In genomic region chr16:72356515-72357357, GRCm38 (mm10) we compare ENCODE assay signal across 9 mouse cellular contexts. TPM values are rescaled to one million over a fixed set of nuclear protein-coding genes. Genes with fewer than 3 reads are reported as not detected.
DNase-seq lines count a peak whose midpoint lies in the region; ATAC-seq and TF ChIP-seq lines count a peak whose summit lies in the region.
"Had no signal": no experiment of that assay in that cellular context is flagged by ENCODE, and none has a peak within 500 bp of the region (broad histone marks: within the 10 kb centered on the region; RNA-seq: fewer than 3 reads in every experiment).

No protein-coding gene starts in this region.

- TF ChIP-seq CTCF in brain, embryonic 14.5 days (IDR thresholded peaks at IDR 0.05; ENCODE audit: borderline replicate concordance, extremely low read depth, insufficient read depth, insufficient read length), result no peak

- no peak overlapping the region for H3K9ac ChIP-seq in heart, embryonic 11.5 days (ENCODE audit: low read depth, low read length)
- H3K9ac ChIP-seq in midbrain, embryonic 14.5 days (replicated peaks; ENCODE audit: low read length), result no peak overlapping the region
- no peak overlapping the region for H3K9ac ChIP-seq in midbrain, embryonic 16.5 days (ENCODE audit: low read depth, low read length)
- H3K9ac ChIP-seq: liver, embryonic 13.5 days had no signal

- 68% methylated on average over 2 of the region's 2 CpGs for WGBS in heart, embryonic 11.5 days (ENCODE audit: insufficient replicate concordance)
- WGBS in midbrain, embryonic 14.5 days, result 81% methylated on average over 2 of the region's 2 CpGs
- WGBS in midbrain, embryonic 16.5 days, result 76% methylated on average over 2 of the region's 2 CpGs

- H3K27ac ChIP-seq in heart, embryonic 11.5 days (ENCODE audit: low read depth, low read length), result no peak overlapping the region
- H3K27ac ChIP-seq in midbrain, embryonic 14.5 days (replicated peaks; ENCODE audit: low read depth, low read length), result no peak overlapping the region
- no peak overlapping the region for H3K27ac ChIP-seq in midbrain, embryonic 16.5 days (ENCODE audit: low read length)
- H3K27ac ChIP-seq: liver, embryonic 13.5 days had no signal

- H3K4me3 ChIP-seq in heart, embryonic 11.5 days (ENCODE audit: low read depth, low read length), result no peak overlapping the region
- no peak overlapping the region for H3K4me3 ChIP-seq in midbrain, embryonic 14.5 days (replicated peaks; ENCODE audit: low read depth, low read length)
- H3K4me3 ChIP-seq in midbrain, embryonic 16.5 days (ENCODE audit: low read depth, low read length), result no peak overlapping the region
- H3K4me3 ChIP-seq: liver, embryonic 13.5 days had no signal

- no peak overlapping the region for H3K4me2 ChIP-seq in heart, embryonic 11.5 days
- no peak overlapping the region for H3K4me2 ChIP-seq in midbrain, embryonic 14.5 days (ENCODE audit: low read length)
- no peak overlapping the region for H3K4me2 ChIP-seq in midbrain, embryonic 16.5 days (ENCODE audit: low read length)
- H3K4me2 ChIP-seq: liver, embryonic 13.5 days had no signal

- no peaks in the 10 kb centered on the region for H3K27me3 ChIP-seq in heart, embryonic 11.5 days (ENCODE audit: control insufficient read depth, insufficient read depth, low read length)
- H3K27me3 ChIP-seq in midbrain, embryonic 14.5 days (ENCODE audit: control insufficient read depth, insufficient read depth, low read length), result no peaks in the 10 kb centered on the region
- no peaks in the 10 kb centered on the region for H3K27me3 ChIP-seq in midbrain, embryonic 16.5 days (ENCODE audit: control insufficient read depth, insufficient read depth, low read depth, low read length)
- H3K27me3 ChIP-seq: liver, embryonic 13.5 days had no signal

- no peaks in the 10 kb centered on the region for H3K36me3 ChIP-seq in heart, embryonic 11.5 days (ENCODE audit: control insufficient read depth, insufficient read depth, low read length)
- no peaks in the 10 kb centered on the region for H3K36me3 ChIP-seq in midbrain, embryonic 14.5 days (ENCODE audit: control insufficient read depth, insufficient read depth, low read length)
- H3K36me3 ChIP-seq in midbrain, embryonic 16.5 days (ENCODE audit: control insufficient read depth, insufficient read depth, low read length), result no peaks in the 10 kb centered on the region
- H3K36me3 ChIP-seq: liver, embryonic 13.5 days had no signal

- DNase-seq in heart, postnatal 4 days, result peak; percentile 24
- peak; percentile 87 for DNase-seq in midbrain, embryonic 14.5 days
- DNase-seq in brain, embryonic 14.5 days (ENCODE audit: low read depth), result peak; percentile 84
- peak; percentile 9 for DNase-seq in naive thymus-derived CD4-positive, alpha-beta T cell, adult 2 months (ENCODE audit: low read depth)
- DNase-seq in thymus, postnatal 25 days, result no peak
- DNase-seq: liver, embryonic 13.5 days had no signal

- no peak for ATAC-seq in heart, embryonic 11.5 days (replicated peaks; ENCODE audit: insufficient number of reproducible peaks, low FRiP score, low TSS enrichment)
- no peak for ATAC-seq in midbrain, embryonic 14.5 days (ENCODE audit: low FRiP score, low TSS enrichment)
- no peak for ATAC-seq in midbrain, embryonic 16.5 days
- no peak for ATAC-seq in inflammation-experienced regulatory T-cells, adult 6 months

- TF ChIP-seq POLR2A in brain, embryonic 14.5 days (IDR thresholded peaks at IDR 0.05; ENCODE audit: borderline replicate concordance, extremely low read depth, insufficient read depth, insufficient read length, poor library complexity, severe bottlenecking), result no peak

- H3K4me1 ChIP-seq in heart, embryonic 11.5 days (ENCODE audit: control insufficient read depth, insufficient read depth, low read length), result no peaks in the 10 kb centered on the region
- H3K4me1 ChIP-seq in midbrain, embryonic 14.5 days (ENCODE audit: control insufficient read depth, insufficient read depth, low read length), result no peaks in the 10 kb centered on the region
- no peaks in the 10 kb centered on the region for H3K4me1 ChIP-seq in midbrain, embryonic 16.5 days (ENCODE audit: control insufficient read depth, insufficient read depth, low read length)
- H3K4me1 ChIP-seq: liver, embryonic 13.5 days had no signal

- no peaks in the 10 kb centered on the region for H3K9me3 ChIP-seq in heart, embryonic 11.5 days (replicated peaks; ENCODE audit: control insufficient read depth, low read length)
- H3K9me3 ChIP-seq in midbrain, embryonic 14.5 days (ENCODE audit: control insufficient read depth, low read length), result no peaks in the 10 kb centered on the region
- no peaks in the 10 kb centered on the region for H3K9me3 ChIP-seq in midbrain, embryonic 16.5 days (replicated peaks; ENCODE audit: control insufficient read depth, low read length, poor library complexity, severe bottlenecking)
- H3K9me3 ChIP-seq: liver, embryonic 13.5 days had no signal

RNA-seq across cellular contexts. Expression of gene Robo1, which starts 48.6 kb away (rescaled TPM):
- total RNA-seq in heart, postnatal 4 days (2021), result 10 to 100 TPM in 1 of 2 experiments, 1 to 10 TPM in 1; 8.7 to 10.6 TPM
- 20.1 and 20.6 TPM in 2 replicates for polyA plus RNA-seq in heart, embryonic 11.5 days (2014; fragmentation: Nextera tagmentation; extraction: Ambion mirVana)
- polyA plus RNA-seq in midbrain, embryonic 14.5 days (2014; fragmentation: Nextera tagmentation; extraction: Ambion mirVana), result 62.2 and 91.8 TPM in 2 replicates
- 47.9 and 60.6 TPM in 2 replicates for polyA plus RNA-seq in midbrain, embryonic 16.5 days (2015; fragmentation: Nextera tagmentation; extraction: Ambion mirVana)
- 54.7 and 97.8 TPM in 2 replicates for polyA plus RNA-seq in brain, embryonic 14.5 days (2012; rRNA removed)
- polyA plus RNA-seq in inflammation-experienced regulatory T-cells, adult 6 months (2017; shearing (Covaris generic)), result under 1 TPM in 2 of 3 experiments, not detected in 1; 0.29 to 0.59 TPM

Comparison
In these comparisons a context has a peak if more than half of its experiments do, and no peak if none do; other contexts are left out.
1. RNA of gene Robo1, which starts 48.6 kb away (polyA plus RNA-seq): 54.7 to 97.8 TPM in brain, embryonic 14.5 days, 62.2 to 91.8 TPM in midbrain, embryonic 14.5 days, 47.9 to 60.6 TPM in midbrain, embryonic 16.5 days and 20.1 to 20.6 TPM in heart, embryonic 11.5 days; 0.29 to 0.59 TPM in inflammation-experienced regulatory T-cells, adult 6 months; every median in the first group is over 10 times any median in the second.